Mouse (Mus musculus) forebrain, embryonic 14.5 days (tissue): ENCODE measurements at regions not wholly inside any gene's neighbourhood (a gene's known extent, or its start where the extent isn't known, plus 50 kb on each side); places are given as distances from the start of the nearest gene placed in this dataset.
A peak's percentile ranks its signal among the peaks of the same experiment; 100 is the strongest.

Source experiments
- ATAC-seq: fragments of 200-750 bp; cut with Nextera tagmentation; 2 replicates; pipeline ENCODE4 v1.8.0; 2017; ENCODE audit warnings: mild to moderate bottlenecking, moderate library complexity
- DNase-seq: peaks from one replicate; pipeline ENCODE4 v3.0.0-alpha.2; 2015; ENCODE audit warnings: low spot score
- H3K27ac ChIP-seq: fragments of 300-500 bp; sonication (generic); 2 replicates; pipeline ENCODE4 v1.5.1; 2014; ENCODE audit warnings: low read depth, mild to moderate bottlenecking, control low read depth, low read length, moderate library complexity
- H3K27me3 ChIP-seq: fragments of 300-500 bp; sonication (generic); replicated peaks from 2 replicates; pipeline ENCODE4 v1.6.1; 2014; ENCODE audit warnings: low read length, control low read depth, mixed read lengths; ENCODE audit not compliant: control insufficient read depth, insufficient read depth
- H3K36me3 ChIP-seq: fragments of 300-500 bp; sonication (generic); 2 replicates; pipeline ENCODE4 v1.6.1; 2014; ENCODE audit warnings: low read length, control low read depth; ENCODE audit not compliant: control insufficient read depth, insufficient read depth
- H3K4me1 ChIP-seq: fragments of 300-500 bp; sonication (generic); 2 replicates; pipeline ENCODE4 v1.6.1; 2014; ENCODE audit warnings: antibody characterized with exemption, low read length, control low read depth; ENCODE audit not compliant: control insufficient read depth, insufficient read depth
- H3K4me2 ChIP-seq: fragments of 300-500 bp; sonication (generic); 2 replicates; pipeline ENCODE4 v1.6.1; 2014; ENCODE audit warnings: mild to moderate bottlenecking, control low read depth, low read length
- H3K4me3 ChIP-seq: fragments of 300-500 bp; sonication (generic); 2 replicates; pipeline ENCODE4 v1.5.1; 2014; ENCODE audit warnings: low read depth, low read length, control low read depth
- H3K9ac ChIP-seq: fragments of 300-500 bp; sonication (generic); 2 replicates; pipeline ENCODE4 v1.6.1; 2014; ENCODE audit warnings: mild to moderate bottlenecking, low read length, control low read depth, moderate library complexity
- H3K9me3 ChIP-seq: fragments of 300-500 bp; sonication (generic); replicated peaks from 2 replicates; pipeline ENCODE4 v1.6.1; 2016; ENCODE audit warnings: low read length, control low read depth, mixed read lengths; ENCODE audit not compliant: control insufficient read depth
- WGBS: fragments of 180-500 bp; shearing (Covaris S2); extraction: QIAGEN DNeasy Blood & Tissue Kit; methylation state at CpG from one replicate; pipeline ENCODE4 v1.1.7; 2014; 5-methylcytosine and 5-hydroxymethylcytosine counted together

DNA sequence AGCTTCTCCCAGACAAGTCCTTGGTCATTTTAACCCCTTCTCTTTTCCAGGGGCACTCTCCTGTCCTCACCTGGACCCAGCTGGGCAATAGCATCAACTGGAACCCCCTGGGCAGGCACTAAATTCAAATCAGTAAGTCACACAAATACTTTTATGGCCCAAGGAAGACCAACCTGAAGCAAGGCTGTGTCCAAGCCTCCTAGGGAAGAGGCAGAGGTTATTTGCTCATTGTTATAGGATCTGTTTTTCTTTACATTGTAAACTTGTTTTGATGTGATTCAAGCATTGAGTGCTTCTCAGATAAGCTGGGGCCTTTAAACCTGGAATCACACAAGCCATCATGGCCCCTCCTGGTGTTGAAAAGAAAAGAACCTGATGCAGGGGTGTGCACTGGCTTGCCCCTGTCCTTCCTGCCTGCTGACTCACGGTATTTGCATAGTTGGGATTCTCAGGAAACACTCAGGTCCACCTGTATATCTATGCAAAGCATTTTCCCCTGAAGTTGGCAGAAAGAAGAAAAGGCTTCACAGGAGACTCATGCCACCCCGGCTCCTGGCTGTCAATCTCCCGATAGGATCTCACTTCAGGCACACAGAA is 114.9 kb upstream of the Kit start:
- Histone ChIP-seq H3K9ac (no peak overlapping the region), H3K4me3 (no peak overlapping the region), H3K36me3 (no peaks in the 10 kb centered on the region), H3K27ac (no peak overlapping the region), H3K27me3 (no peaks in the 10 kb centered on the region), H3K4me1 (no peaks in the 10 kb centered on the region), H3K9me3 (no peaks in the 10 kb centered on the region), H3K4me2 (no peak overlapping the region)
- WGBS: 79% methylated on average over 3 of the region's 3 CpGs
- ATAC-seq (no peak), DNase-seq (no peak)

- Histone ChIP-seq H3K27me3 (no peaks in the 10 kb centered on the region), H3K9me3 (no peaks in the 10 kb centered on the region), H3K9ac (no peak overlapping the region), H3K4me2 (no peak overlapping the region), H3K27ac (no peak overlapping the region), H3K4me3 (no peak overlapping the region), H3K36me3 (no peaks in the 10 kb centered on the region), H3K4me1 (no peaks in the 10 kb centered on the region)
- DNase-seq: no peak
- no peak for ATAC-seq
- 88% methylated on average over 9 of the region's 9 CpGs for WGBS
Measured at GRCm38 (mm10) chr5:75460414-75461025, 114.2 kb upstream of the Kit start.

- H3K27ac ChIP-seq: no peak overlapping the region
- no peaks in the 10 kb centered on the region for H3K36me3 ChIP-seq
- ATAC-seq: no peak
- no peak for DNase-seq
- 92% methylated on average over 5 of the region's 5 CpGs for WGBS
- H3K9me3 ChIP-seq: no peaks in the 10 kb centered on the region
- H3K4me3 ChIP-seq: no peak overlapping the region
- H3K4me2 ChIP-seq: no peak overlapping the region
- H3K4me1 ChIP-seq: no peaks in the 10 kb centered on the region
- no peaks in the 10 kb centered on the region for H3K27me3 ChIP-seq
- no peak overlapping the region for H3K9ac ChIP-seq
Measured at GRCm38 (mm10) chr5:75461368-75461767, 113.3 kb upstream of the Kit start.

GRCm38 (mm10) chr5:75463591-75463990 is 111.1 kb upstream of the Kit start:
- no peaks in the 10 kb centered on the region for H3K27me3 ChIP-seq
- peaks cover 10% of the 10 kb centered on the region; the same call in 1 of the 2 replicates for H3K4me1 ChIP-seq
- H3K4me2 ChIP-seq: no peak overlapping the region
- DNase-seq (no peak), ATAC-seq (no peak)
- H3K36me3 ChIP-seq: no peaks in the 10 kb centered on the region
- H3K4me3 ChIP-seq: no peak overlapping the region
- no peak overlapping the region for H3K27ac ChIP-seq
- no peaks in the 10 kb centered on the region for H3K9me3 ChIP-seq
- WGBS: 83% methylated on average over 4 of the region's 4 CpGs
- no peak overlapping the region for H3K9ac ChIP-seq

DNA sequence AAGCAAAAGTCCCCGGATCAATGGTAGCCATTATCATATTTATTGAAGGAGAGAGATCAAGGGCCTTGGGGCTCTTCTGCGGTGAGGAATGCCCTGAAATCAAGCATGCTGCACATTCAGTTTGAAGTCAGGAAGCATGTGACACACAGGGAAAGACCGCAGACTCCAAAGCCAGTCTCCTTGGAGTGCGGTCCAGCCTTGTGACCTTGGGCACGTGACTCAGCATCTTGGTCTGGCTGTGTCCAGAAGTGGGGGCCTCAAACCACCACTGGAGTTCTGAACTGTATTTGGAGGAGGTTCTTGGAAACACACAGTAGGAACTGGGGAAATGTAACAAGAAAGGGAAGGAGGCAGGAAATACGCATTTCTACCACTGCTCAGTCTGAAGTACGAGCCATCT is 109.0 kb upstream of the Kit start:
- H3K4me1 ChIP-seq: peaks cover 10% of the 10 kb centered on the region; the same call in 1 of the 2 replicates
- H3K9ac ChIP-seq: no peak overlapping the region
- H3K4me3 ChIP-seq: no peak overlapping the region
- H3K9me3 ChIP-seq: no peaks in the 10 kb centered on the region
- DNase-seq: no peak
- no peaks in the 10 kb centered on the region for H3K36me3 ChIP-seq
- H3K27me3 ChIP-seq: no peaks in the 10 kb centered on the region
- no peak for ATAC-seq
- H3K27ac ChIP-seq: no peak overlapping the region
- H3K4me2 ChIP-seq: no peak overlapping the region
- 90% methylated on average over 7 of the region's 7 CpGs for WGBS

DNA sequence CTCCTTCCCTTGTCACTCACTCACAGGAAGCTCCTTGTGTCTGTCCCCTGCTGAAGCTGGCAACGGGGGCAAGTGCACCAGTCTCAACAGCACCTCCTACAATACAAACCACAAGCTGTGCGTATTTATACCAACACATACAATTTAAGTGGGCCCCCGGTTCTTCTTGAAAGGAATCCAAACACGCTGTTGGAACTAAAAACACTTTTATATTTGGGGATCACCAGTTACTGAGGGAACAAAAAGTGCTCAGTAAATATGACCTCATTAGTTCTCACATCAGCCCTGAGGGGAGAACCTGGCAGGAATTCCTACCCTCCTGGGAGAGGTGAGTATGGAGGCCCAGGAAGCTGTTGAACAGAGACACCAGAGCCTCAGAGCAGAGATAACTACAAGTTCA is 107.8 kb upstream of the Kit start:
- H3K4me3 ChIP-seq: no peak overlapping the region
- H3K9me3 ChIP-seq: no peaks in the 10 kb centered on the region
- no peak overlapping the region for H3K4me2 ChIP-seq
- no peaks in the 10 kb centered on the region for H3K36me3 ChIP-seq
- 21% methylated on average over 4 of the region's 4 CpGs for WGBS
- H3K4me1 ChIP-seq: peaks cover 10% of the 10 kb centered on the region; the same call in 1 of the 2 replicates
- ATAC-seq (peak; percentile 45; the same call in 1 of the 2 replicates), DNase-seq (peak; percentile 51)
- no peak overlapping the region for H3K27ac ChIP-seq
- H3K9ac ChIP-seq: no peak overlapping the region
- no peaks in the 10 kb centered on the region for H3K27me3 ChIP-seq

GRCm38 (mm10) chr5:75467916-75468315 is 106.8 kb upstream of the Kit start:
- H3K27me3 ChIP-seq: no peaks in the 10 kb centered on the region
- H3K4me2 ChIP-seq: no peak overlapping the region
- peak; percentile 73; the same call in 1 of the 2 replicates for ATAC-seq
- DNase-seq: peak; percentile 85
- no peaks in the 10 kb centered on the region for H3K36me3 ChIP-seq
- H3K9ac ChIP-seq: no peak overlapping the region
- WGBS: 14% methylated on average over 6 of the region's 6 CpGs
- H3K4me3 ChIP-seq: no peak overlapping the region
- H3K27ac ChIP-seq: no peak overlapping the region
- peaks cover 16% of the 10 kb centered on the region; the same call in 1 of the 2 replicates for H3K4me1 ChIP-seq
- no peaks in the 10 kb centered on the region for H3K9me3 ChIP-seq

DNA sequence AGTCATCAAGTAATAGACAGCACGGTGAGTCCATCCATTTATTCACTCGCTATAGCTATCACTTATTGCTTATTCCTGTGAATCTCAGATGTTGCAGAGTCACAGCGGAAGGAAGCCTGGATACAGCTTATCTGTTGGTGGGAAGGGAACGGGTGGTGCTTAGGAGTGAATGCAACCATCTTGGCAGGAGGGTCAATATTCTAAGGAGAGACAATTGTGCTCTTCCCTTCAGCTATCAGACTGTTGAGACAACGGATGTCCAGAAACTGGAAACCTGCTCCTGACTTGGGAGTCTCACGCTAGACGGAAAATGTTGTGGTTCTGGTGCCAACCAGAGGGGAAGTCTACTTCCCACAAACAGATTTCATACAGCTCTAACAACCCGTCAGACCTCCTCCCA is 103.7 kb upstream of the Kit start:
- Histone ChIP-seq H3K9ac (no peak overlapping the region), H3K27me3 (no peaks in the 10 kb centered on the region), H3K36me3 (no peaks in the 10 kb centered on the region), H3K4me1 (peaks cover 16% of the 10 kb centered on the region; the same call in 1 of the 2 replicates), H3K4me3 (no peak overlapping the region), H3K9me3 (no peaks in the 10 kb centered on the region), H3K27ac (no peak overlapping the region), H3K4me2 (no peak overlapping the region)
- WGBS: 96% methylated on average over 8 of the region's 8 CpGs
- DNase-seq: no peak
- no peak for ATAC-seq

DNA sequence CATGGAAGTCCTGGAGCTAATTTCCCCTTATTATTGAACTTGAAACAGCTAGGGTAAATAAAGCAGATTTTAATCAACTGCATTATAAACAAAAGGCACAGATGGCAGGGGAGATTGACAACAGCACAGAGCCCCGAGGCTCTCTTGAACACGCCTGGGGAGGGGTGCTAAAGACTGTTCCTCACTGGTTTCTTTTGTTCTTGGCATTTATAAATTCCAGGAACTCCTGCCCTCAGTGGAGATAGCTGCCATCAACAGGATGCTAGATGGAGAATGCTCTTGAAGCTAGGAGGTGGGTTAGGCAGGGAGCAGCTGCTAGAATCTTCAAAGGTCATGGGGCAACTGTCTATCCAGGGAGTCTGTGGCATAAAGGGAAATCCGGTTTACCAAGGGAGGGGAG is 102.2 kb upstream of the Kit start:
- 28% methylated on average over 3 of the region's 3 CpGs for WGBS
- Histone ChIP-seq H3K4me1 (peaks cover 10% of the 10 kb centered on the region; the same call in 1 of the 2 replicates), H3K36me3 (no peaks in the 10 kb centered on the region), H3K27me3 (no peaks in the 10 kb centered on the region), H3K4me3 (no peak overlapping the region), H3K4me2 (no peak overlapping the region), H3K9me3 (no peaks in the 10 kb centered on the region), H3K27ac (no peak overlapping the region), H3K9ac (no peak overlapping the region)
- ATAC-seq (peak; percentile 79), DNase-seq (peak; percentile 67)
